Mouse (Mus musculus) heart, embryonic 16.5 days (tissue): ENCODE results near the gene Ccdc88a. TPM values are rescaled to one million over a fixed set of nuclear protein-coding genes. Genes with fewer than 3 reads are reported as not detected.

Experiments used
- polyA plus RNA-seq: library from polyadenylated mRNA; unstranded; fragments of >200 nt; fragmentation: Nextera tagmentation; extraction: Ambion mirVana; gene quantifications from 2 replicates; pipeline ENCODE4 v1.2.1, GENCODE M21; 2015

Ccdc88a gene
- polyA plus RNA-seq, 1 experiment from 2014 or later, result 18.4 TPM

Other genes starting within 250 kb of the Ccdc88a start
- 36.1 and 41.1 TPM in 2 replicates for gene Pnpt1, start 242.9 kb upstream of the Ccdc88a start, polyA plus RNA-seq
- 42.7 and 46.9 TPM in 2 replicates for gene Ppp4r3b, start 200.8 kb upstream of the Ccdc88a start, polyA plus RNA-seq
- 41.5 and 42.0 TPM in 2 replicates for gene Cfap36, start 126.2 kb upstream of the Ccdc88a start, polyA plus RNA-seq
- 16.6 and 22.9 TPM in 2 replicates for gene Prorsd1, start 141.4 kb downstream of the Ccdc88a start, polyA plus RNA-seq
- gene Mtif2, start 152.8 kb downstream of the Ccdc88a start, polyA plus RNA-seq, result 45.2 and 59.2 TPM in 2 replicates
- 0.14 and 0.20 TPM in 2 replicates for gene Clhc1, start 174.3 kb downstream of the Ccdc88a start, polyA plus RNA-seq
- gene Rps27a, start 174.5 kb downstream of the Ccdc88a start, polyA plus RNA-seq, result 510 and 562 TPM in 2 replicates